ENCODE assay signal across 22 mouse cellular contexts in the genomic region with DNA sequence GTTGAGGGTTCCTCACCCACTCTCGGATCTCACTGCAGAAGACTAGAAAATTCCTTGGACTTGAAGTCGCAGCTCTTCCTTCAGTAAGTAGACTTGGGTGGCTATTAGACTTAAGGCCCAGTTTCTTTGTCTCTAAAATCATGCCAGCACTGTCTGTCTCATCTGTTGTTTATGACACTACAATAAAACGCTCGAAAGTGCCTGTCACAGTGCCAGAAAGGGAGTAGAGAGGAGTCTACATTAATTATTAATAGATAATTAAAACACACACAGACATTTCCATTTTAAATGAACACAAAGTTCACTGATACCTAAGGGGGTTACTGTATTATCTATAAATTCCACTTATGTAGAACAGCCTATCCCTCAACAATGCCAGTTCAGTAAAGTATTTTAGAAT.
A peak's percentile ranks its signal among the peaks of the same experiment; 100 is the strongest.
DNase-seq lines count a peak whose midpoint lies in the region; ATAC-seq and TF ChIP-seq lines count a peak whose summit lies in the region.
"Had no signal": no experiment of that assay in that cellular context is flagged by ENCODE, and none has a peak within 500 bp of the region (broad histone marks: within the 10 kb centered on the region; RNA-seq: fewer than 3 reads in every experiment).

No protein-coding gene starts in this region.

- H3K27me3 ChIP-seq in forebrain, postnatal 0 days (ENCODE audit: insufficient read depth, low read length), result no peaks in the 10 kb centered on the region
- H3K27me3 ChIP-seq in forebrain, embryonic 12.5 days, result no peaks in the 10 kb centered on the region
- no peaks in the 10 kb centered on the region for H3K27me3 ChIP-seq in kidney, embryonic 14.5 days (ENCODE audit: control insufficient read depth, insufficient read depth, low read length)
- no peaks in the 10 kb centered on the region for H3K27me3 ChIP-seq in lung, embryonic 15.5 days
- no peaks in the 10 kb centered on the region for H3K27me3 ChIP-seq in small intestine, adult 2 months (ENCODE audit: control insufficient read depth, insufficient read depth, low read length)
- H3K27me3 ChIP-seq: CH12.LX; embryonic facial prominence, embryonic 12.5 days; forebrain, embryonic 13.5 days; heart, embryonic 15.5 days had no signal

- no peaks in the 10 kb centered on the region for H3K9me3 ChIP-seq in forebrain, postnatal 0 days (ENCODE audit: low read length)
- H3K9me3 ChIP-seq in forebrain, embryonic 12.5 days, result no peaks in the 10 kb centered on the region
- no peaks in the 10 kb centered on the region for H3K9me3 ChIP-seq in kidney, embryonic 14.5 days (ENCODE audit: control insufficient read depth, low read length)
- H3K9me3 ChIP-seq in lung, embryonic 15.5 days, result no peaks in the 10 kb centered on the region
- H3K9me3 ChIP-seq: embryonic facial prominence, embryonic 12.5 days; forebrain, embryonic 13.5 days; heart, embryonic 15.5 days had no signal

- H3K4me2 ChIP-seq in forebrain, postnatal 0 days (ENCODE audit: low read depth), result no peak overlapping the region
- H3K4me2 ChIP-seq in forebrain, embryonic 12.5 days, result no peak overlapping the region
- no peak overlapping the region for H3K4me2 ChIP-seq in kidney, embryonic 14.5 days (replicated peaks; ENCODE audit: low read depth, low read length)
- H3K4me2 ChIP-seq in lung, embryonic 15.5 days, result no peak overlapping the region
- H3K4me2 ChIP-seq: embryonic facial prominence, embryonic 12.5 days; forebrain, embryonic 13.5 days; heart, embryonic 11.5 days; heart, embryonic 15.5 days; hindbrain, embryonic 14.5 days had no signal

- no peak overlapping the region for H3K27ac ChIP-seq in forebrain, postnatal 0 days (ENCODE audit: low read depth, low read length)
- H3K27ac ChIP-seq in forebrain, embryonic 12.5 days, result no peak overlapping the region
- no peak overlapping the region for H3K27ac ChIP-seq in kidney, embryonic 14.5 days (ENCODE audit: low read depth, low read length)
- H3K27ac ChIP-seq in lung, embryonic 15.5 days, result peak overlapping the region; percentile 42; the same call in 1 of the 2 replicates
- H3K27ac ChIP-seq in small intestine, adult 2 months (ENCODE audit: insufficient read depth, low read depth, low read length), result peak overlapping the region; percentile 44; the same call in 1 of the 2 replicates
- H3K27ac ChIP-seq: embryonic facial prominence, embryonic 12.5 days; forebrain, embryonic 13.5 days; heart, adult 2 months; heart, embryonic 15.5 days; hindbrain, embryonic 14.5 days had no signal

- H3K36me3 ChIP-seq in forebrain, postnatal 0 days (ENCODE audit: insufficient read depth), result no peaks in the 10 kb centered on the region
- no peaks in the 10 kb centered on the region for H3K36me3 ChIP-seq in forebrain, embryonic 12.5 days (replicated peaks)
- no peaks in the 10 kb centered on the region for H3K36me3 ChIP-seq in kidney, embryonic 14.5 days (ENCODE audit: control insufficient read depth, insufficient read depth, low read length)
- H3K36me3 ChIP-seq in lung, embryonic 15.5 days, result no peaks in the 10 kb centered on the region
- H3K36me3 ChIP-seq in small intestine, adult 2 months (ENCODE audit: control insufficient read depth, insufficient read depth, low read length), result no peaks in the 10 kb centered on the region
- H3K36me3 ChIP-seq: embryonic facial prominence, embryonic 12.5 days; heart, embryonic 15.5 days had no signal

- no peak for TF ChIP-seq CTCF in forebrain, postnatal 0 days (IDR thresholded peaks at IDR 0.05; ENCODE audit: low read depth)
- no peak for TF ChIP-seq CTCF in lung, adult 2 months (IDR thresholded peaks at IDR 0.05; ENCODE audit: insufficient read depth, low read length)
- TF ChIP-seq CTCF in small intestine, adult 2 months (IDR thresholded peaks at IDR 0.05; ENCODE audit: extremely low read depth, insufficient read length, insufficient replicate concordance, low read depth, low read length), result no peak

- no peak overlapping the region for H3K9ac ChIP-seq in forebrain, postnatal 0 days
- no peak overlapping the region for H3K9ac ChIP-seq in forebrain, embryonic 12.5 days
- no peak overlapping the region for H3K9ac ChIP-seq in kidney, embryonic 14.5 days (ENCODE audit: low read depth, low read length)
- no peak overlapping the region for H3K9ac ChIP-seq in lung, embryonic 15.5 days
- H3K9ac ChIP-seq: embryonic facial prominence, embryonic 12.5 days; forebrain, embryonic 13.5 days; heart, embryonic 15.5 days; hindbrain, embryonic 14.5 days had no signal

- peak; percentile 40 for DNase-seq in forebrain, postnatal 0 days
- DNase-seq in kidney, adult 9 months, result peak; percentile 48
- DNase-seq in lung, adult 2 months, result no peak
- DNase-seq: adrenal gland, postnatal 14 days; cerebellum, adult 11-12 months; cerebellum, adult 9-10 months; cerebellum, postnatal 25 days; gastrocnemius, postnatal 14 days; heart, adult 2 months; heart, postnatal 14 days had no signal

- 0 out of 2 replicates have a peak, but pooled peaks cover 3% of the 10 kb centered on the region for H3K4me1 ChIP-seq in forebrain, postnatal 0 days (ENCODE audit: insufficient read depth)
- H3K4me1 ChIP-seq in forebrain, embryonic 12.5 days, result peaks cover 3% of the 10 kb centered on the region; the same call in 1 of the 2 replicates
- no peaks in the 10 kb centered on the region for H3K4me1 ChIP-seq in kidney, embryonic 14.5 days (ENCODE audit: control insufficient read depth, insufficient read depth, low read length)
- peaks cover 29% of the 10 kb centered on the region for H3K4me1 ChIP-seq in lung, embryonic 15.5 days
- H3K4me1 ChIP-seq in lung, adult 2 months (ENCODE audit: control insufficient read depth, insufficient read depth, low read length), result no peaks in the 10 kb centered on the region
- peaks cover 11% of the 10 kb centered on the region; the same call in 1 of the 2 replicates for H3K4me1 ChIP-seq in small intestine, adult 2 months (ENCODE audit: control insufficient read depth, insufficient read depth, insufficient read length, low read length)
- H3K4me1 ChIP-seq: embryonic facial prominence, embryonic 12.5 days had no signal

- WGBS in forebrain, postnatal 0 days, result 65% methylated on average over 4 of the region's 4 CpGs
- WGBS in forebrain, embryonic 12.5 days, result 89% methylated on average over 4 of the region's 4 CpGs
- WGBS in kidney, embryonic 14.5 days, result 65% methylated on average over 4 of the region's 4 CpGs
- 56% methylated on average over 4 of the region's 4 CpGs for WGBS in lung, embryonic 15.5 days
- 62% methylated on average over 4 of the region's 4 CpGs for WGBS in lung, adult 2 months
- 20% methylated on average over 4 of the region's 4 CpGs for WGBS in small intestine, adult 2 months

- no peak overlapping the region for H3K4me3 ChIP-seq in forebrain, postnatal 0 days (ENCODE audit: low read depth, low read length)
- H3K4me3 ChIP-seq in forebrain, embryonic 12.5 days (replicated peaks), result no peak overlapping the region
- H3K4me3 ChIP-seq in kidney, embryonic 14.5 days (ENCODE audit: low read length), result no peak overlapping the region
- no peak overlapping the region for H3K4me3 ChIP-seq in lung, embryonic 15.5 days
- no peak overlapping the region for H3K4me3 ChIP-seq in lung, adult 2 months (replicated peaks; ENCODE audit: extremely low read depth, low read depth, low read length)
- H3K4me3 ChIP-seq in small intestine, adult 2 months (ENCODE audit: low read depth, low read length), result no peak overlapping the region
- H3K4me3 ChIP-seq: embryonic facial prominence, embryonic 12.5 days; forebrain, embryonic 13.5 days; heart, adult 2 months; heart, embryonic 15.5 days had no signal

- TF ChIP-seq POLR2A in lung, adult 2 months (IDR thresholded peaks at IDR 0.05; ENCODE audit: borderline replicate concordance, extremely low read depth, low read depth, low read length), result no peak
- TF ChIP-seq POLR2A in small intestine, adult 2 months (IDR thresholded peaks at IDR 0.05; ENCODE audit: low read depth, low read length), result no peak

- no peak for ATAC-seq in forebrain, postnatal 0 days
- no peak for ATAC-seq in forebrain, embryonic 12.5 days (ENCODE audit: low FRiP score)
- ATAC-seq in kidney, embryonic 14.5 days (ENCODE audit: low FRiP score, low TSS enrichment), result no peak
- no peak for ATAC-seq in lung, embryonic 15.5 days (ENCODE audit: borderline replicate concordance, extremely low read depth, low FRiP score, low TSS enrichment)
- ATAC-seq: activated CD4-positive, CD25-positive, alpha-beta regulatory T cell, adult 4 months; forebrain, embryonic 13.5 days; Patski had no signal

Comparison
In these comparisons a context has a peak if more than half of its experiments do, and no peak if none do; other contexts are left out.
1. H3K27ac ChIP-seq: peak in lung, embryonic 15.5 days (single experiment) and small intestine, adult 2 months (single experiment); none in forebrain, postnatal 0 days (single experiment), forebrain, embryonic 12.5 days (single experiment) and kidney, embryonic 14.5 days (single experiment).